Mouse (Mus musculus) kidney, postnatal 14 days (tissue): ENCODE results near the gene Gm49630.
"Not testable (repeated sequence)": the region's sequence is repeated elsewhere in the genome, so short reads cannot be mapped to it uniquely, and the experiment has no call there.

Source experiments
- DNase-seq: peaks from one replicate; pipeline ENCODE4 v3.0.0; 2022; ENCODE audit warnings: mixed read lengths

The Gm49630 gene

GRCm38 (mm10) chr17:7366676-7367374 lies 5.0 kb downstream of the Gm49630 start:
- not testable (repeated sequence) for DNase-seq

GRCm38 (mm10) chr17:7366265-7366664 lies 5.5 kb downstream of the Gm49630 start:
- DNase-seq: not testable (repeated sequence)

GRCm38 (mm10) chr17:7365615-7366014 lies 6.2 kb downstream of the Gm49630 start:
- DNase-seq: not testable (repeated sequence)

DNA sequence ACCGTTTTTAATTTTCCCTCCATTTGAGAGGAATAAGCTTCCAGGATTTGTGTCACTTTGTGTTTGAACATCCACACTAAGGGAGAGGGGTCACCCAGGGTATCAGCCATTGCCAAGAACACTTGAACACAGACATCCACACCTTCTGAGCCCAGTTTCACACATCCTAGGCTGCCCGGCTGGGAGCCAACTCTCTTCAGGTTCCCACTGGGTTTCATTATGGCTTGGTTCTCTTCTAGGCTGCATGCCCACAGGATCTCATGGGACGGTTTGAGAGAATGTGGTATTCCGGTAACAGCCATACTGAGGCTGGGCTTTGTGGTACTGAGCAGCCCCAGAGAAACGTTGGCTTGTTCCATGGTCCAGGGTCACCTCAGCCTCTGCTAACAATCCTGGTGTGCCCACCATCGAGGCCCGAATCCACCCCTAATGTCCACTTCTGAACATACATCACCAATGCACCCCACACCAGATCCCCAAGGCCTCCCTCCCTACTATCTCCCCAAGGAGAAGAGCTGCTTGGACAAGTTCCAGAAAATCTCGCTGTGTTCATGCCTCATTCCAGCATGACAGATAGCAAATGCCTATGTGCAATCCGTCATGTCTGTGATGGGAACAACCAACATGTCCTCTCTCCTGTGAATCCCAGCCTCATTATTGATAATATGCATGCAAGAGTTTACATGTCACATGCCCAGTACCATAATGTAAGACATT lies 10.9 kb downstream of the Gm49630 start:
- not testable (repeated sequence) for DNase-seq

DNA sequence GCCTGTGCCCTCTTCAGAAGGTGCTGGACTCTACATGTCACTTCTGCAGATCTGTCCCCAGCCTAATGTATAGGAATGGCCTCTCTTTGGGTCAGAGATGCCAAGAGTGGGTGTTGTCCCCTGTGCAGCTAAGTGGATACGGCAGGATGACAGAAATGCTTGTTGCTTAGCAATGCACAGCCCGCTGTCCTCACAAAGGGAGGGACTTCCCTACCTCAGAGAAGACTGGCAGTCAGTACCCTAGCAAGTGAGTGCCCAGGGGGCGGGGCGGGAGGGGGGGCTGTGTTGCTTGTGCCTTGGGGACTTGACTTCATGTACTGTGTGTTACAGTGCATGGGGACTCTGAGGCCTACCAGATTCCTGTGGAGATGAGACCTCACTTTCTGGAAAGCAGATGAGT lies 12.0 kb downstream of the Gm49630 start:
- DNase-seq: not testable (repeated sequence)

DNA sequence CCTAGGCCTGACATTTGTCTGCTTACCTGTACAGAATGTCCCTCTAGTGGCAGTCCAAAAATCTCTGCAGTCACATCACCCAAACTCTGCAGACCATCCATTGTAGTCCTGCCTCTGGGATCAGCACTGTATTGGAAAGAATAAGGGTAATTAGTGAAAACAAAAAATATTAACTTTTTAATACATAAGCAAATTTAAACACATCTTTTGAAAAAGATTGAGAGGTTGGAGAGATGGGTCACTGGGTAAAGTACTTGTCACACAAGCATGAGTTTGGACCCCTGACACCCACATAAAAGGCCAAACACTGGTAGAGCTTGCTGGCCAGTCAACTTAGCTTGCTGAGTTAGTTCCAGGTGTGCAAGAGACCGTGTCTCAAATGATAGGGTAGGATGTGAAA lies 19.2 kb downstream of the Gm49630 start, which contains the start of gene Ttll2:
TSS of gene Ttll2 (minus strand) at position 101 of the 400 bp plus-strand sequence.
- DNase-seq: not testable (repeated sequence)

- not testable (repeated sequence) for DNase-seq
These were observed 23.0 kb downstream of the Gm49630 start for GRCm38 (mm10) chr17:7348765-7349164.

DNA sequence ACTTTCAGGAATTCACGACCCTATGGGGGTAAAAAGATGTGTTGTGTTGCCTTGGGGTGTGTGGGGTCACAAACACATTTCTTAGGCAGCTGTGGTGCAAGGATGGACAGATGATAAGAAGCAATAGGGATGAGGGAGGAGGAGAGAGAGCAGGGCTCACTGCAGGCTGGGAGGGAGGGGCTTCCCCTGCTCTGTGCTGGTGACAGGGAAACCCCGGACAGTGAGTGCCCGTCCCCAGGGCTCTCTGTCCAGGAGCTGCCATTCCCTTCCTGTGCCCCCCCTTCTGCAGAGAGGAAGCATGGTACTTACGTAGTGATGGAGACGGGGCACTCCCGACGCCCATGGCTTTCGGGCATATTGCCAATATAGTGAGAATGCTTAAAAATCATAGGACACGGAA lies 34.4 kb downstream of the Gm49630 start:
- not testable (repeated sequence) for DNase-seq

- DNase-seq: not testable (repeated sequence)
These were observed 39.0 kb downstream of the Gm49630 start for GRCm38 (mm10) chr17:7332745-7333144.

- not testable (repeated sequence) for DNase-seq
These were observed 45.4 kb downstream of the Gm49630 start for GRCm38 (mm10) chr17:7326415-7326814.

DNA sequence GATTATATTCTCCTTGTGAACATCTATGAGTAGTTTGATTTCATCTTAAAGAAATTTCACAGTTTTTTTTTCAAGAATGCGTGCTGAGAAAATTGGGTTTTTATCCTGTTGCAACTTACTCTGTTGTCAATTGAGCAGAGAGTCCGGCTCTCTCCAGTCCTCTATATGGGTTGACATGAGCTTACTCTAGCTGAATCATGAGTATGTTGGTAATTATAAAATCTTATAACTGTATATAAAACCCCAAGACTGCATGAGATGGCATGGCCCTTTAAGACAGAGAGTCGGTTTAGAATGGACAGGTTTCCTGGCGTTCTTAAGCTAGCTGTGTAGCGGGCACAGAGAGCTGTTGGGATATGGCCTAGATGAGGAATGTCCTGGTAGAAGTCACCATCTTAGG lies 47.4 kb downstream of the Gm49630 start, which contains the start of gene Tcp10a:
TSS of gene Tcp10a (plus strand) at position 301 of the 400 bp plus-strand sequence.
- not testable (repeated sequence) for DNase-seq

DNA sequence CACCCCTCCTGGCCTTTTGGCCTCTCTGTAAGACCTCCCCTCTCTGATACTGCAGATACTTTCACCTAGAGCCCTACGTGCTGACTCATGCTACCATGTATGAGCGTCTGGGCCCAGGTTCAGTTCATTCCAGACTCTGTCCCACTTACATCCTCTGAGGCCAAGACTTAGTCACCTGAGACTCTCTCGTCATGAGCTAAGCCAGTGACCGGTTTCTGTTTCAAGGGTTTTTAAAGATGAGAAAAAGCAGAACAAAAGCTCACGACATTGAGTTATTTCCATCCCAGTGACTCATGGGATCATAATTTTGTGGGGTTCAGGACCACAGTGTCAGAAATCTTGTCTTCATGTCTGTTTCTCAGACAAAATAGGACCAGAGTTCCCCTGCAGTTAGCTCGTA lies 52.0 kb downstream of the Gm49630 start:
- not testable (repeated sequence) for DNase-seq

- not testable (repeated sequence) for DNase-seq
These were observed 55.9 kb downstream of the Gm49630 start for GRCm38 (mm10) chr17:7315693-7316382.

GRCm38 (mm10) chr17:7306278-7307196 lies 65.2 kb downstream of the Gm49630 start:
- peak; percentile 53 for DNase-seq
